Mouse (Mus musculus) lung, adult 2 months (tissue): ENCODE data around the gene Prpf38a.

ENCODE experiments used
- CTCF ChIP-seq: fragments of 200-500 bp; IDR thresholded peaks from 2 replicates; pipeline ENCODE4 v1.5.1; 2011; ENCODE audit warnings: mild to moderate bottlenecking, low read length, control low read depth; ENCODE audit not compliant: insufficient read depth
- POLR2A ChIP-seq: fragments of 200-500 bp; IDR thresholded peaks from 2 replicates; pipeline ENCODE4 v1.6.1; 2011; ENCODE audit warnings: low read depth, mild to moderate bottlenecking, control low read depth, low read length, borderline replicate concordance; ENCODE audit errors: extremely low read depth

- TF ChIP-seq CTCF: no peak
- TF ChIP-seq POLR2A: no peak
Measured at GRCm38 (mm10) chr4:108621504-108621903, 42.4 kb upstream of the Prpf38a start.
